Mouse (Mus musculus) heart, adult 2 months (tissue): ENCODE results near the gene Arl4c. TPM values are rescaled to one million over a fixed set of nuclear protein-coding genes. Genes with fewer than 3 reads are reported as not detected.

Experiments
- DNase-seq, 2 experiments: peaks; one replicate each; pipeline ENCODE4 v3.0.0; 2021
- H3K27ac ChIP-seq: fragments of 200-600 bp; 2 replicates; pipeline ENCODE4 v1.8.1; 2022
- H3K27me3 ChIP-seq: fragments of 200-500 bp; 2 replicates; pipeline ENCODE4 v1.6.1; 2012; ENCODE audit warnings: mild to moderate bottlenecking, low read length, inconsistent platforms, mixed read lengths; ENCODE audit not compliant: control insufficient read depth, insufficient read depth
- H3K36me3 ChIP-seq: fragments of 200-500 bp; 2 replicates; pipeline ENCODE4 v1.6.1; 2012; ENCODE audit warnings: low read length, inconsistent platforms; ENCODE audit not compliant: control insufficient read depth, insufficient read depth
- H3K4me1 ChIP-seq: fragments of 200-500 bp; 2 replicates; pipeline ENCODE4 v1.6.1; 2011; ENCODE audit warnings: low read length; ENCODE audit not compliant: control insufficient read depth, insufficient read depth
- H3K4me3 ChIP-seq: fragments of 200-600 bp; 2 replicates; pipeline ENCODE4 v1.8.1; 2022
- H3K79me2 ChIP-seq: fragments of 200-500 bp; replicated peaks from 2 replicates; pipeline ENCODE4 v1.6.1; 2012; ENCODE audit warnings: mild to moderate bottlenecking, inconsistent platforms, low read length, moderate library complexity, mixed read lengths; ENCODE audit not compliant: control insufficient read depth, insufficient read depth
- H3K9ac ChIP-seq: fragments of 200-500 bp; 2 replicates; pipeline ENCODE4 v1.6.1; 2012; ENCODE audit warnings: low read depth, mild to moderate bottlenecking, control low read depth, inconsistent platforms, low read length, mixed read lengths
- CTCF ChIP-seq: fragments of 200-600 bp; IDR thresholded peaks from 2 replicates; pipeline ENCODE4 v1.8.1; 2022; ENCODE audit warnings: antibody characterized with exemption, mild to moderate bottlenecking, moderate library complexity
- EP300 ChIP-seq: fragments of 200-500 bp; IDR thresholded peaks from 2 replicates; pipeline ENCODE4 v1.6.1; 2011; ENCODE audit warnings: low read depth, low read length, control low read depth; ENCODE audit not compliant: insufficient read depth
- POLR2A ChIP-seq: fragments of 200-500 bp; IDR thresholded peaks from 2 replicates; pipeline ENCODE4 v1.6.1; 2011; ENCODE audit warnings: mild to moderate bottlenecking, low read depth, low read length, control low read depth; ENCODE audit not compliant: insufficient read depth
- WGBS: fragments of 180-500 bp; shearing (Covaris S2); methylation state at CpG from one replicate; pipeline ENCODE4 v1.1.7; 2018; 5-methylcytosine and 5-hydroxymethylcytosine counted together
- intact Hi-C: fragments of 180-260 bp; cut with DNase I; formaldehyde crosslinking; loops from one replicate; pipeline ENCODE4 v1.15.1; 2025
- polyA plus RNA-seq: library from polyadenylated mRNA; depleted of rRNA; stranded (reverse); fragments of >200 nt; gene quantifications from 2 replicates; pipeline ENCODE4 v1.2.3, GENCODE M21; 2012
- total RNA-seq, 2 experiments: library from RNA; stranded (reverse); gene quantifications; 2 replicates each; pipeline ENCODE4 v1.2.3; 2021

The Arl4c gene
- total and polyA plus RNA-seq, 3 experiments, result 3.4 to 4.9 (median 4.5) TPM

- H3K27ac ChIP-seq, result no peak overlapping the region
- H3K4me3 ChIP-seq, result no peak overlapping the region
- no peak for DNase-seq
- H3K4me1 ChIP-seq, result peaks cover 1% of the 10 kb centered on the region; the same call in 1 of the 2 replicates
- no peaks in the 10 kb centered on the region for H3K27me3 ChIP-seq
- 77% methylated on average over 8 of the region's 8 CpGs for WGBS
- no peak overlapping the region for H3K9ac ChIP-seq
- no peaks in the 10 kb centered on the region for H3K36me3 ChIP-seq
- TF ChIP-seq EP300 (no peak), POLR2A (no peak), CTCF (no peak)
- H3K79me2 ChIP-seq, result no peaks in the 10 kb centered on the region
- intact Hi-C loops, result loop anchor here (2.0 to 10.0 kb wide), 3 partner anchors 387 to 881 kb away; no protein-coding TSS in a partner anchor
Measured at GRCm38 (mm10) chr1:88744261-88744660, 42.2 kb upstream of the Arl4c start.

- Histone ChIP-seq H3K9ac (no peak overlapping the region), H3K36me3 (no peaks in the 10 kb centered on the region), H3K27ac (no peak overlapping the region), H3K4me1 (peaks cover 1% of the 10 kb centered on the region; the same call in 1 of the 2 replicates), H3K27me3 (no peaks in the 10 kb centered on the region), H3K4me3 (no peak overlapping the region), H3K79me2 (no peaks in the 10 kb centered on the region)
- intact Hi-C loops, result loop anchor here (1.0 to 10.0 kb wide), 3 partner anchors 318 to 882 kb away; no protein-coding TSS in a partner anchor
- DNase-seq, result peak; percentile 22 to 38
- WGBS, result 41% methylated on average over 7 of the region's 7 CpGs
- no peak for TF ChIP-seq EP300
- peak; percentile 86 for TF ChIP-seq CTCF
- TF ChIP-seq POLR2A, result no peak
Measured at GRCm38 (mm10) chr1:88742372-88742771, 40.4 kb upstream of the Arl4c start.

- Histone ChIP-seq H3K9ac (no peak overlapping the region), H3K36me3 (no peaks in the 10 kb centered on the region), H3K27ac (no peak overlapping the region), H3K4me3 (no peak overlapping the region), H3K4me1 (no peaks in the 10 kb centered on the region), H3K79me2 (no peaks in the 10 kb centered on the region), H3K27me3 (no peaks in the 10 kb centered on the region)
- peak in 1 of 2 experiments; percentile 14 for DNase-seq
- 37% methylated on average over 4 of the region's 4 CpGs for WGBS
- intact Hi-C loops, result no loop called here
- TF ChIP-seq CTCF, result no peak
- TF ChIP-seq POLR2A, result no peak
- no peak for TF ChIP-seq EP300
Measured at GRCm38 (mm10) chr1:88739546-88739945, 37.5 kb upstream of the Arl4c start.

- Histone ChIP-seq H3K36me3 (no peaks in the 10 kb centered on the region), H3K27ac (no peak overlapping the region), H3K4me3 (no peak overlapping the region), H3K4me1 (no peaks in the 10 kb centered on the region), H3K79me2 (no peaks in the 10 kb centered on the region), H3K9ac (no peak overlapping the region), H3K27me3 (no peaks in the 10 kb centered on the region)
- intact Hi-C loops, result no loop called here
- 45% methylated on average over 3 of the region's 3 CpGs for WGBS
- DNase-seq, result no peak
- TF ChIP-seq CTCF (no peak), EP300 (no peak), POLR2A (no peak)
Measured at GRCm38 (mm10) chr1:88738931-88739330, 36.9 kb upstream of the Arl4c start.

- Histone ChIP-seq H3K27ac (no peak overlapping the region), H3K27me3 (no peaks in the 10 kb centered on the region), H3K79me2 (no peaks in the 10 kb centered on the region), H3K4me3 (no peak overlapping the region), H3K36me3 (no peaks in the 10 kb centered on the region), H3K4me1 (no peaks in the 10 kb centered on the region), H3K9ac (no peak overlapping the region)
- WGBS, result 48% methylated on average over 1 of the region's 1 CpGs
- no peak for DNase-seq
- intact Hi-C loops, result no loop called here
- TF ChIP-seq EP300, result no peak
- no peak for TF ChIP-seq CTCF
- no peak for TF ChIP-seq POLR2A
Measured at GRCm38 (mm10) chr1:88729496-88729895, 27.5 kb upstream of the Arl4c start.

GRCm38 (mm10) chr1:88727369-88727768 lies 25.3 kb upstream of the Arl4c start:
- WGBS, result 91% methylated on average over 1 of the region's 1 CpGs
- TF ChIP-seq POLR2A (no peak), EP300 (no peak), CTCF (no peak)
- no peak overlapping the region for H3K4me3 ChIP-seq
- H3K36me3 ChIP-seq, result no peaks in the 10 kb centered on the region
- no peaks in the 10 kb centered on the region for H3K4me1 ChIP-seq
- H3K27ac ChIP-seq, result no peak overlapping the region
- H3K9ac ChIP-seq, result no peak overlapping the region
- H3K79me2 ChIP-seq, result no peaks in the 10 kb centered on the region
- DNase-seq, result no peak
- no peaks in the 10 kb centered on the region for H3K27me3 ChIP-seq
- intact Hi-C loops, result no loop called here
